Mouse (Mus musculus) cerebellum, adult 8-10 months (tissue): Measurements from ENCODE around the gene Gm20518.

Experiments
- DNase-seq: peaks from one replicate; pipeline ENCODE4 v3.0.0; 2022

The Gm20518 gene

GRCm38 (mm10) chr16:17891567-17891959, at the start of gene Gm20518:
Gm20518 (minus strand) TSS chr16:17891671.
- DNase-seq: peak; percentile 100

- DNase-seq: no peak
Measured at GRCm38 (mm10) chr16:17939255-17939751, 47.8 kb upstream of the Gm20518 start.

- DNase-seq: peak; percentile 63
Measured at GRCm38 (mm10) chr16:17938821-17939220, 47.4 kb upstream of the Gm20518 start.

- no peak for DNase-seq
Measured at GRCm38 (mm10) chr16:17938187-17938586, 46.7 kb upstream of the Gm20518 start.

- DNase-seq: no peak
Measured at GRCm38 (mm10) chr16:17936776-17937175, 45.3 kb upstream of the Gm20518 start.

GRCm38 (mm10) chr16:17934445-17934910, 43.0 kb upstream of the Gm20518 start:
- no peak for DNase-seq

GRCm38 (mm10) chr16:17933594-17934444, 42.3 kb upstream of the Gm20518 start:
- no peak for DNase-seq

GRCm38 (mm10) chr16:17931906-17932460, 40.5 kb upstream of the Gm20518 start:
- no peak for DNase-seq

GRCm38 (mm10) chr16:17929631-17930030, 38.2 kb upstream of the Gm20518 start:
- no peak for DNase-seq

- DNase-seq: no peak
Measured at GRCm38 (mm10) chr16:17929211-17929610, 37.7 kb upstream of the Gm20518 start.

GRCm38 (mm10) chr16:17928627-17929104, 37.2 kb upstream of the Gm20518 start:
- DNase-seq: peak; percentile 41

GRCm38 (mm10) chr16:17928087-17928580, 36.7 kb upstream of the Gm20518 start, which contains the start of gene Slc25a1:
Slc25a1 (minus strand) TSS chr16:17928219.
- peak; percentile 69 for DNase-seq

- peak; percentile 40 for DNase-seq
Measured at GRCm38 (mm10) chr16:17927351-17928082, 36.0 kb upstream of the Gm20518 start.

GRCm38 (mm10) chr16:17922163-17922538, 30.7 kb upstream of the Gm20518 start:
- DNase-seq: no peak

- DNase-seq: peak; percentile 93
Measured at GRCm38 (mm10) chr16:17921325-17922162, 30.1 kb upstream of the Gm20518 start.

- DNase-seq: no peak
Measured at GRCm38 (mm10) chr16:17920586-17920985, 29.1 kb upstream of the Gm20518 start.

GRCm38 (mm10) chr16:17914307-17915249, 23.1 kb upstream of the Gm20518 start, which contains the start of gene Gsc2:
Gsc2 (minus strand) TSS chr16:17915059.
- DNase-seq: no peak

GRCm38 (mm10) chr16:17911052-17911595, 19.7 kb upstream of the Gm20518 start, which contains the start of gene Ess2:
Ess2 (minus strand) TSS chr16:17911348.
- peak; percentile 87 for DNase-seq

- no peak for DNase-seq
Measured at GRCm38 (mm10) chr16:17898462-17898861, 7.0 kb upstream of the Gm20518 start, which contains the start of the genes Dgcr2 and Tssk2. Dgcr2 (minus strand) TSS chr16:17898562. Tssk2 (plus strand) TSS chr16:17898637.

- DNase-seq: no peak
Measured at GRCm38 (mm10) chr16:17896091-17896490, 4.6 kb upstream of the Gm20518 start.
